Mouse (Mus musculus) spleen, postnatal 10 days (tissue): ENCODE results near the gene Ccdc85a.
"Not testable (repeated sequence)": the region's sequence is repeated elsewhere in the genome, so short reads cannot be mapped to it uniquely, and the experiment has no call there.

Experiments
- DNase-seq, 2 experiments: peaks; one replicate each; pipeline ENCODE4 v3.0.0; 2021 to 2022; ENCODE audit warnings: low spot score in 2 of 2

Ccdc85a gene

DNA sequence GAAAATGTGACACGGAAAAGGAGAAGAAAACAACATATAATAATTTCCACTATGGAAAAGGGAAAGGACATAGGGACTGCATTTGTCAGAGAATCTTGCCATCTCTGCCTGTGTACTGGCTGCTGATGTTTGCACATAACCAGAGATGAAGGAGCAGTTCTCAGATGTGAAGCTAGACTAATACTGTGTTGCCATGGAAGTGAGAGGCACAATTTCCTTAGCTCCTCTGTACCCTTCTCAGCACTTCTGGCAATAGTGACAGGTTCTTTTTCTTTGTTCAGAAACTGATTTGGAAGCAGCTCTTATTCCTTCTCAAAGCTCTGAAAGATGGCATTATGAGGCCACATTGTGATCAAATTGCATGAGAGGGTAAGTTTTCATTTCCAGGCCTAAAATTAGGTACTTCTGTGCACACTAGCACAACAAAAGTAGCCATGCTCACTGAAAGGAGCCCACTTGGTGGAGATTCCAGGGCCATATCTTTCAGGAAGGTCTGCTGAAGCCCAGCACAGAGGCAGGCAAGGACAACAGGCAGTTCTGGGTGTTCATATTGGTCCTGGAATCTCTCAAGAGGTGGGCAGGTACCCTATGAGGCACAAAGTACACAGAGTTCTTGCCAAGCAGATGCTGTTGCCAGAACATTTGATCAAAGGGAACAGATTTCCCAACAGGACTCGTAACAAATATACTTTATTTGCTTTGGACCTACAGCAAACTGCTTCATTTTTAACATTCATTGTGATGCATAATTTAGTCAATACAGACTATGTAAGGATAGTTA lies 161.5 kb downstream of the Ccdc85a start:
- no peak for DNase-seq

- DNase-seq, result no peak
Observed at GRCm38 (mm10) chr11:28415841-28416240, 168.3 kb downstream of the Ccdc85a start.

GRCm38 (mm10) chr11:28409880-28410279 lies 174.2 kb downstream of the Ccdc85a start:
- not testable (repeated sequence) for DNase-seq

DNA sequence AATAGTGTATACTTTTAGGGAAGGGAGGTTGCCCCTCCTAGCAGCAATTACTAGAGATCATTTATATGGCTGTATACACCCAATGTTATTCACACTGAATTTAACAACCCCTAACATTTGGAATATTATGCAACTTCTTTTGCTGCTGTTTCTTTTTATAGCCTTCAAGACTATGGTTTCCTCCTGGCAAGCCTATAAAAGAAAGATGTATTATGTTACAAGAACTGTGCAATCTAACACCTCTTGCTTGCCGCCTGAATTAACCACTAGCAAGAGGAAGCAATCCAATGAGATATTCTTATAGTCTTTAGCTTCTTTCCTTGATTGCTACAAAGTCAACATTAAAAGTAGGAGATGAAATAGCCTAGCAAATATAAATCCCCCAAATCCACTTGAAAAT lies 187.0 kb downstream of the Ccdc85a start:
- DNase-seq, result no peak

- DNase-seq, result no peak
Observed at GRCm38 (mm10) chr11:28375891-28376290, 208.2 kb downstream of the Ccdc85a start.

DNA sequence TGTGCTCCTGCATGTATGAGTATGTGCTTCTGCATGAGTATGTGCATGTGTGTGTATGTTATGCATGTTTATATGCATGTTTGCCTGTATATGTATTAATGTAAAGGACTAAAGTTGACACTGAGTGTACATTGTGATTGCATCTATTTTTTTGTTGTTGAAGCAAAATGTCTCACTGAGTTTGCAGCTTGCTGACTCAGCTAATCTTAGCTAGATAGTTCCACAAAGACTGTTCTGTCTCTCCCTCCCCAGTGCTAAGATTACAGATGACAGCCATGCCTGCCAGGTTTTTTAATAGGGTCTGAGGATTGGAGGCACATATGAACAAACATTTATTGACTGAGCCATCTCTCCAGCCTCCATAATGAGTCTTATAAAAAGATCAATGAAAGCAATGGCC lies 209.5 kb downstream of the Ccdc85a start:
- no peak for DNase-seq

DNA sequence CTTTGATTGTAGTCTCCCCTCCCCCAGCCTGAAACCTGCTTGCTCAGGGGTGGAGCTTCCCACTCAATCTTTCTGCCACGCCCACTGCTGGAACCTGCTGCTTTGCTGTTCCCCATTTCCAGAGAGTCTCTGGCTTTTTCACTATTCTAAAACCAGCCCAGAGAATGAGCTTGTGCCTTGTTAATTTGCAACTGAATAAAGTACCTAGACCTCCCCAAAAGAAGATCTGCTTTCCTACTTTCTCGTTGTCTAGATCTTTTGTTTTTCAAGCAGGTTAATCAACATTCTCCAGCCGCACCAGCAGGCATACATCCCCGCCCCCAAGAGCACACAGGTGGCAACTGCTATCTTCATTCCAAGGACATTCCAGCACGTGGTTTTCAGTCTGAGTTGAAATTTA lies 212.7 kb downstream of the Ccdc85a start:
- DNase-seq, result not testable (repeated sequence)

- no peak for DNase-seq
Observed at GRCm38 (mm10) chr11:28365929-28366244, 218.2 kb downstream of the Ccdc85a start.

DNA sequence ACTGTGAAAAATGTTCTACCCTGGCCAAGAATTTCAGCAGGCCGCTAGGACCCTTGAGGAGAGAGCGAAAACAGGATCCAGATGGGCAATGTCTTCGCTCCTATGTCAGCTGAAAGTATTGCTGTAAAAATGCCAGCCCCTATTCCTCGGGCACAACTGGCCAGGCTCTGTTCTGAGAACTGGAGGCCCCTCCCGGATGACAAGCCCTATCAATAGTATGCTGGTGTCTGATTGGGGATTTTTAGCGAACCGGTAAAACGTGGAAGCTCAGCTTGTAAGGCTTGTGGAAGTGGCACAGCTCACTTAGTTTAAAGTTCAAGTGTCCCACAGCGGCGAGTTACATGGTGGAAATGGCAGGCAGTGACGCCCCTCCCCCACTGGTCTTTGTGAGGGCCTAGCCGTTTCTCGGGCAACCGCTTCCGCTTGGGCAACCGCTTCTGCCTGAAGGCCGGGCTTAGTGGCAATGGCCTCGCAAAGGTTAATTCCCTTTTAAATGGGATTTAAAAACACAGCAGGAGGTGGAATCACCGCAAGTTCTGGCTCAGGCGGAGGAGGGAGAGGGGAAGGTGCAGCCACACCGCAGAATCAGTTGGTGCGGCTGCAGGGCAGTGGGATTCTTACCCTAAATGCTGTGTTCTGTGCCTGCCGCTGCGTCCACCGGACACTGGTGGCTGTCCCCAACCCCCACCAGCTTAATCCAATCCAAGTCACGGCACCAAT lies 218.8 kb downstream of the Ccdc85a start:
- DNase-seq, result peak; percentile 20 to 74

DNA sequence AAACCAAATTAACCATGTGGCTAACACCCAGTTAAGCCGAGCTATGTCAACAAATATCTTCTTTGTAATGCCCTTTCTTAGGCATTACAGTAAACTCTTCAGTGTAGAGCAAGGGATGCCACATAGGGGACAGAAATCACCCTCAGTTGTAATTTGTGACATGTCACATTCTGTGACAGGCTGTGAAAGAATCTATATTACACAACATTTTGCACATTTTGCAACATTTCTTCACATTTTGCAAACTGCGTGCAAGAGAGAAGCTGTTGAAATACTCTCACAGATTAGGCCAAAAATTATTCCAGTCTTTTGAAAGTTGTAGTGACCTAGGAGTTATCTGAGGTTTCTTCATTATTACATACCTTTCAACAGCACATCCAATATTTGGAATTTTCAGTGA lies 240.7 kb downstream of the Ccdc85a start:
- DNase-seq, result no peak

GRCm38 (mm10) chr11:28341887-28342286 lies 242.2 kb downstream of the Ccdc85a start:
- DNase-seq, result no peak

DNA sequence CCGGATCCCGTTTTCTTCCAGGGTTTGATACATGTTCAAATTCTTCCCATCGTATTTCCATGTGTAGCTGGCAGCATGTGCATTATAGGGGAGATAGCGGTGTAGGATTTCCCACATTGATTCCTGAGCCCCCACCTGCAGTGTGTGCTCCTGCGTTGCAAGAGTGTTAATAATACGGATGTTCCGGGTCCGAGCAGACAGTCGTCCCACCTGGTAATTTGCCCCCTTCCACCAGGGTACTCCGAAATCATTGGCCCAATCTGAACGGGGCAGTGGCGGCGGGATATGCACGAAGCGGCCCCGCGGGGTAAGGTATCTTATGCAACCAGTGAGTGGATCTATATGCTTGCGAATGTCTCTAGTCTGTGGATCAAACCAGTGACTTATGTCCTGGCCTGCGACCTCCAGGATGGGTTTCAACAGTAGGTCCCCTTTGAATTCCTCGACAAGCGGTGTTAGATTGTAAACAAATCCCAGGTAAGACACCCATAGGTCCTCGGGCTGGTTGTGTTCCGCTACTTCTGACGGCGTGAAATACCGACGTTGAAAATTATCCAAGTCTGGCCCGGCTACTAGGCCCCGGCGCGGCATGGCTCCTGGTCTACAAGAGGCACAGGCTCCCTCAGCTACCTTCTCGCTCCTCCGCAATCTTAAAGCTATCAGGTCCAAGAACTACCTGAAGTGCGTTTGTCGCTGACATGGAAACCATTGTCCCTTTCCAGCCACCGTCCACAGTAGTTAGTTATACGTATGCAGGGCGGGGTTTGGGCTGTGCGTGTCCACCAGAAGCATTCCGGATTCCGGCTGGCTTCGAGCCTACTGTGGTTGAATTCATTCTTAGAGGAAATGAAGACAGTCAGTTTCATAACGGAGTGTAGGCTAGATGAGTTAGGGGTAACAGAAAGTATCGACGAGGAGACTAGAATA lies 244.6 kb downstream of the Ccdc85a start, which contains the start of gene Gm6685:
TSS of gene Gm6685 (minus strand) at position 644 of the 927 bp plus-strand sequence.
- not testable (repeated sequence) for DNase-seq
